Mouse (Mus musculus): ENCODE data around the gene Inpp5a. TPM values are rescaled to one million over a fixed set of nuclear protein-coding genes. Genes with fewer than 3 reads are reported as not detected.

Inpp5a gene
- polyA plus RNA-seq, 1 experiment from 2014 or later, result 35.5 TPM

GRCm38 (mm10) chr7:139392106-139392505, 3.2 kb downstream of the Inpp5a start:
- H3K9ac ChIP-seq, result no peak overlapping the region
- H3K9me3 ChIP-seq, result no peaks in the 10 kb centered on the region
- ATAC-seq, result no peak
- peaks cover 43% of the 10 kb centered on the region for H3K4me1 ChIP-seq (replicated peaks)
- H3K4me2 ChIP-seq (replicated peaks), result 0 out of 2 replicates have a peak overlapping the region, but pooled peaks have one; percentile 14
- H3K27me3 ChIP-seq (replicated peaks), result no peaks in the 10 kb centered on the region
- H3K4me3 ChIP-seq (replicated peaks), result no peak overlapping the region
- WGBS, result 76% methylated on average over 2 of the region's 2 CpGs
- H3K36me3 ChIP-seq, result no peaks in the 10 kb centered on the region
- no peak overlapping the region for H3K27ac ChIP-seq

DNA sequence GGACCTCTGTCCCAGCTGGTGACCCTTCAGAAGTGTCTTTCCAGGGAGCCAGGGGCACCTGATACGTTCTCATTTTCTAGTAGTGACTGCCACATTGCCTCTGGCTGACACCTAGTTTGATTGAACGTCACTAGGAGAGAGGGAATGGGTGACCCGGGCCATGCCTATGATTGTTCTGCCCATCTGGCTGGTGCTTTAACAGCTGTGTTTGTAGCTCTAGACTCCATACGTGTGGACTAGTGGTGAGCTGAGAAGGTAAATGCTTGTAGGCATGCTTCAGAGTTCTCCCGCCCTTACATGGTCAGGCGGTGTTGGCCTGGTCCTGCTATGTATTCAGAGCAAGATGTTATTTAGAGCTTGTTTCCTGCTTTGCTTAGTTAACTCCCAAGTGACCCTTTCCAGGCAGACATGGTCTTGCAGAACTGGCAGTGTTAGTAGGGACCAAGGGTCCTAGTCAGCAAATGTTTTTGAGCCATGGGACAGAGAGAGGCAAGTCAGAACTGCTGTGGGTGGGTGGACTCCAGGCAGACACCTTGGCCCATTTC, 3.9 kb downstream of the Inpp5a start:
- no peaks in the 10 kb centered on the region for H3K36me3 ChIP-seq
- H3K4me3 ChIP-seq (replicated peaks), result no peak overlapping the region
- H3K9me3 ChIP-seq, result no peaks in the 10 kb centered on the region
- WGBS, result 56% methylated on average over 6 of the region's 6 CpGs
- no peak overlapping the region for H3K27ac ChIP-seq
- peaks cover 48% of the 10 kb centered on the region for H3K4me1 ChIP-seq (replicated peaks)
- H3K9ac ChIP-seq, result no peak overlapping the region
- no peaks in the 10 kb centered on the region for H3K27me3 ChIP-seq (replicated peaks)
- no peak for ATAC-seq
- no peak overlapping the region; the same call in 1 of the 2 replicates for H3K4me2 ChIP-seq (replicated peaks)

- no peaks in the 10 kb centered on the region for H3K27me3 ChIP-seq (replicated peaks)
- H3K9me3 ChIP-seq, result no peaks in the 10 kb centered on the region
- 0 out of 2 replicates have a peak overlapping the region, but pooled peaks have one; percentile 4 for H3K4me2 ChIP-seq (replicated peaks)
- peaks cover 58% of the 10 kb centered on the region for H3K4me1 ChIP-seq (replicated peaks)
- 0 out of 2 replicates have a peak, but pooled peaks have one; percentile 13 for ATAC-seq
- peak overlapping the region; percentile 18; the same call in 1 of the 2 replicates for H3K27ac ChIP-seq
- WGBS, result 47% methylated on average over 8 of the region's 8 CpGs
- no peaks in the 10 kb centered on the region for H3K36me3 ChIP-seq
- no peak overlapping the region for H3K4me3 ChIP-seq (replicated peaks)
- no peak overlapping the region for H3K9ac ChIP-seq
Observed at GRCm38 (mm10) chr7:139397521-139397920, 8.6 kb downstream of the Inpp5a start.

GRCm38 (mm10) chr7:139398111-139398510, 9.2 kb downstream of the Inpp5a start:
- no peaks in the 10 kb centered on the region for H3K36me3 ChIP-seq
- WGBS, result 82% methylated on average over 5 of the region's 5 CpGs
- peak; percentile 24 for ATAC-seq
- no peak overlapping the region for H3K4me3 ChIP-seq (replicated peaks)
- H3K9ac ChIP-seq, result no peak overlapping the region
- H3K4me1 ChIP-seq (replicated peaks), result peaks cover 52% of the 10 kb centered on the region
- H3K27ac ChIP-seq, result peak overlapping the region; percentile 18; the same call in 1 of the 2 replicates
- H3K27me3 ChIP-seq (replicated peaks), result no peaks in the 10 kb centered on the region
- no peaks in the 10 kb centered on the region for H3K9me3 ChIP-seq
- no peak overlapping the region for H3K4me2 ChIP-seq (replicated peaks)

GRCm38 (mm10) chr7:139398530-139399021, 9.7 kb downstream of the Inpp5a start:
- ATAC-seq, result peak; percentile 65
- Histone ChIP-seq H3K27me3 (replicated peaks) (no peaks in the 10 kb centered on the region), H3K9ac (no peak overlapping the region), H3K36me3 (no peaks in the 10 kb centered on the region), H3K4me2 (replicated peaks) (no peak overlapping the region), H3K4me3 (replicated peaks) (no peak overlapping the region), H3K27ac (no peak overlapping the region), H3K4me1 (replicated peaks) (peaks cover 50% of the 10 kb centered on the region), H3K9me3 (no peaks in the 10 kb centered on the region)
- 57% methylated on average over 6 of the region's 6 CpGs for WGBS

DNA sequence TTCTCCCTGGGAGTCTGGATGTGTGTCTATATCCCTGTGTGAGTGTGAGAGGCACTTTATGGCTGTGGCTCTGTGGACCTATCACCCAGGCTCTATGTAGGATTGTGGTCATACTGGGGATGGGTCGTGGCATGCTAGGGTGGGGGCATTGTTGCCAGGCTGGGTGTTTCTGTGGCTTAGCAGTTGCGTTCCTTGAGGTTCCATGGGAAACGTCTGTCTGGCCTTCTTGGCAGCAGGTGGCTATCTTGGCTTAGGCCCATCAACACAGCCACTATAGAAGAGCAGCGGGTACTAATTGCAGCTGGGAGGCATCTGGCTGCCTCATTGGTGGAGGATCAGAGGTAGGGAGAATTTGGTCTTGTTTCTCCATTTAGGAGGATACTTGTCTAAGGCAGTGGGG, 10.7 kb downstream of the Inpp5a start:
- Histone ChIP-seq H3K4me3 (replicated peaks) (no peak overlapping the region), H3K27me3 (replicated peaks) (no peaks in the 10 kb centered on the region), H3K4me2 (replicated peaks) (no peak overlapping the region), H3K9me3 (no peaks in the 10 kb centered on the region), H3K36me3 (no peaks in the 10 kb centered on the region), H3K9ac (no peak overlapping the region), H3K27ac (no peak overlapping the region), H3K4me1 (replicated peaks) (peaks cover 50% of the 10 kb centered on the region)
- no peak for ATAC-seq
- whole genome bisulfite sequencing, result 82% methylated on average over 4 of the region's 4 CpGs

- H3K4me1 ChIP-seq (replicated peaks), result peaks cover 48% of the 10 kb centered on the region
- no peak overlapping the region for H3K27ac ChIP-seq
- H3K9ac ChIP-seq, result no peak overlapping the region
- H3K4me2 ChIP-seq (replicated peaks), result no peak overlapping the region
- H3K4me3 ChIP-seq (replicated peaks), result no peak overlapping the region
- 81% methylated on average over 11 of the region's 11 CpGs for WGBS
- no peaks in the 10 kb centered on the region for H3K9me3 ChIP-seq
- ATAC-seq, result no peak
- H3K27me3 ChIP-seq (replicated peaks), result no peaks in the 10 kb centered on the region
- no peaks in the 10 kb centered on the region for H3K36me3 ChIP-seq
Observed at GRCm38 (mm10) chr7:139399977-139400685, 11.2 kb downstream of the Inpp5a start.

DNA sequence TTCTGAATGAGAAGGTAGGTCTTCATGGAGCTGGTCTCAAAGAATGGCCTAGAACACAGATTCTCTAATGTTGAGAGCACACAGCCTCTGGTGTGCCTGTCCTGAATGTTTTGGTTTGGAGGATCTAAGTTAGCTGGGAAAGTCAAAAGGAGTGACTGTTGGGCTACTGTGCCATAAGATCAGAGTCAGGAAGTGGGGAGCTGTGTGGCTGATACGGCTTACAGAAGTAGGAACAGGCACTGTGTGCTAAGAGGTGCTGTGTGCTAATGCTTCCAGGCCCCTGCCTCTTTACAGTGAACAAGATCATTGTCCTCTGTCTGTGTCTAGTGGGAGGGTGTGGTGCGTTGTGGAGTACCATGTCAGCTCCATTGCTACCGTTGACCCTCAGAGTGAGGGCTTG, 12.0 kb downstream of the Inpp5a start:
- ATAC-seq, result no peak
- H3K9ac ChIP-seq, result no peak overlapping the region
- H3K27ac ChIP-seq, result no peak overlapping the region
- no peak overlapping the region for H3K4me3 ChIP-seq (replicated peaks)
- 86% methylated on average over 3 of the region's 3 CpGs for WGBS
- H3K4me2 ChIP-seq (replicated peaks), result no peak overlapping the region
- H3K9me3 ChIP-seq, result no peaks in the 10 kb centered on the region
- H3K27me3 ChIP-seq (replicated peaks), result no peaks in the 10 kb centered on the region
- H3K36me3 ChIP-seq, result no peaks in the 10 kb centered on the region
- peaks cover 48% of the 10 kb centered on the region for H3K4me1 ChIP-seq (replicated peaks)

- Histone ChIP-seq H3K4me1 (replicated peaks) (peaks cover 42% of the 10 kb centered on the region), H3K4me3 (replicated peaks) (no peak overlapping the region), H3K27me3 (replicated peaks) (no peaks in the 10 kb centered on the region), H3K36me3 (no peaks in the 10 kb centered on the region), H3K27ac (no peak overlapping the region), H3K9me3 (no peaks in the 10 kb centered on the region), H3K9ac (no peak overlapping the region), H3K4me2 (replicated peaks) (no peak overlapping the region)
- no peak for ATAC-seq
- WGBS, result 75% methylated on average over 8 of the region's 8 CpGs
Observed at GRCm38 (mm10) chr7:139401791-139402190, 12.9 kb downstream of the Inpp5a start.

DNA sequence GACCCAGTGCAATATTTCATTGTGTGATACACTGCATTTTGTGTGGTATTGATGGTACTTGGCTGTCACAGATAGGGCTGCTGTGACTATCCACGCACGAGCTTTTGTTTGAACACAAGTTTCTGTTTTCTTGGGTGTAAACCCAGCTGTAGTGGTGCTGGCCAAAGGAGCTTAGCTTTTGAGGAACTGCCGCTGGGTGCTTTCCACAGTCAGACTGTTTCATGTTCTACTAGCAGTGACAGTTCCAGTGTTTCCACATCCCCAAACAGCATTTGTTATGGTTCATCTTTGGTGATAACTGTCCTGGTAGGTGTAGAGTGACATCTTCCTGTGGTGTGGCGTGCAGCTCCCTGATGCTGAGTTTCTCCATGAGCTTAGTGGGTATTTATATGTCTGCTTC, 13.8 kb downstream of the Inpp5a start:
- no peak overlapping the region for H3K9ac ChIP-seq
- no peak for ATAC-seq
- peaks cover 35% of the 10 kb centered on the region for H3K4me1 ChIP-seq (replicated peaks)
- H3K27me3 ChIP-seq (replicated peaks), result no peaks in the 10 kb centered on the region
- no peak overlapping the region for H3K27ac ChIP-seq
- H3K36me3 ChIP-seq, result no peaks in the 10 kb centered on the region
- H3K9me3 ChIP-seq, result no peaks in the 10 kb centered on the region
- H3K4me2 ChIP-seq (replicated peaks), result no peak overlapping the region
- no peak overlapping the region for H3K4me3 ChIP-seq (replicated peaks)
- 72% methylated on average over 4 of the region's 4 CpGs for WGBS

DNA sequence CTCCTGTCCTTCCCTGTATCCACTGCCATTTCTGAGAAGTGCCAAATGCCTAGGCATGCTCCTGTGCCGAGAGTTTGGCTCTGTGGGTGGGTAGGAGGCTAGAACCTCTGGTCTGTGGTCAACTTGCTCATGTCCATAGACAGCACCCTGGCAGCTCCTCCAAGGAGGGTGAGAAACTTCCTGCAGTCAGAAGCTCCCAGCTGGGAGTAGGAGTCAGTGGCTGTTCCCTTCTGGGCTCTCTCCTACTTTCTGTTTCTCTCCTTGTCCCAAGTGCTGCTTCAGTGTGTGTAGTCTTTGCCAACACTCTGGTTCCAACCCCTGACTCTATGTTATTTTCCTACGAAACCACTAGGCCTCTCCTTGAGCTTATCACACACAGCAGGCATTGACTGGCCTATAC, 17.7 kb downstream of the Inpp5a start:
- H3K27ac ChIP-seq, result no peak overlapping the region
- WGBS, result 91% methylated on average over 2 of the region's 2 CpGs
- no peak overlapping the region for H3K4me2 ChIP-seq (replicated peaks)
- no peak for ATAC-seq
- no peaks in the 10 kb centered on the region for H3K9me3 ChIP-seq
- peaks cover 20% of the 10 kb centered on the region; the same call in 1 of the 2 replicates for H3K4me1 ChIP-seq (replicated peaks)
- no peaks in the 10 kb centered on the region for H3K36me3 ChIP-seq
- H3K9ac ChIP-seq, result no peak overlapping the region
- H3K27me3 ChIP-seq (replicated peaks), result no peaks in the 10 kb centered on the region
- no peak overlapping the region for H3K4me3 ChIP-seq (replicated peaks)

- peaks cover 33% of the 10 kb centered on the region for H3K4me1 ChIP-seq (replicated peaks)
- ATAC-seq, result no peak
- no peaks in the 10 kb centered on the region for H3K9me3 ChIP-seq
Observed at GRCm38 (mm10) chr7:139407966-139408365, 19.1 kb downstream of the Inpp5a start.

GRCm38 (mm10) chr7:139409903-139410302, 21.0 kb downstream of the Inpp5a start:
- 69% methylated on average over 5 of the region's 5 CpGs for WGBS

More at GRCm38 (mm10) chr7:139407966-139408365, 19.1 kb downstream of the Inpp5a start:
- Histone ChIP-seq H3K27me3 (replicated peaks) (no peaks in the 10 kb centered on the region), H3K36me3 (no peaks in the 10 kb centered on the region), H3K4me3 (replicated peaks) (no peak overlapping the region), H3K27ac (no peak overlapping the region), H3K4me2 (replicated peaks) (no peak overlapping the region), H3K9ac (no peak overlapping the region)

More at GRCm38 (mm10) chr7:139409903-139410302, 21.0 kb downstream of the Inpp5a start:
- Histone ChIP-seq H3K27ac (no peak overlapping the region), H3K36me3 (no peaks in the 10 kb centered on the region), H3K9me3 (no peaks in the 10 kb centered on the region), H3K9ac (no peak overlapping the region), H3K4me1 (replicated peaks) (peaks cover 47% of the 10 kb centered on the region), H3K4me3 (replicated peaks) (no peak overlapping the region), H3K27me3 (replicated peaks) (no peaks in the 10 kb centered on the region), H3K4me2 (replicated peaks) (no peak overlapping the region)
- no peak for ATAC-seq
